Mouse (Mus musculus): ENCODE results near the gene Mpp5. TPM values are rescaled to one million over a fixed set of nuclear protein-coding genes. Genes with fewer than 3 reads are reported as not detected.

Mpp5 gene
- polyA plus RNA-seq, 1 experiment from 2014 or later: 16.0 TPM

- no peak for ATAC-seq
- no peak overlapping the region for H3K4me3 ChIP-seq (replicated peaks; ENCODE audit: low read length)
- H3K36me3 ChIP-seq (ENCODE audit: control insufficient read depth, insufficient read depth): no peaks in the 10 kb centered on the region
Measured at GRCm38 (mm10) chr12:78801836-78802235, 53.1 kb downstream of the Mpp5 start.

GRCm38 (mm10) chr12:78814437-78814836 is 65.7 kb downstream of the Mpp5 start:
- ATAC-seq: peak; percentile 80

More at GRCm38 (mm10) chr12:78801836-78802235, 53.1 kb downstream of the Mpp5 start:
- Histone ChIP-seq H3K9me3 (ENCODE audit: control insufficient read depth, low read length) (no peaks in the 10 kb centered on the region), H3K27ac (ENCODE audit: low read length) (no peak overlapping the region), H3K4me1 (replicated peaks; ENCODE audit: control insufficient read depth, insufficient read depth, low read length) (no peaks in the 10 kb centered on the region), H3K9ac (replicated peaks; ENCODE audit: low read depth, low read length) (no peak overlapping the region), H3K27me3 (replicated peaks; ENCODE audit: control insufficient read depth, insufficient read depth, low read length) (no peaks in the 10 kb centered on the region), H3K4me2 (ENCODE audit: low read length) (no peak overlapping the region)

GRCm38 (mm10) chr12:78834496-78834895 is 85.8 kb downstream of the Mpp5 start:
- 92% methylated on average over 2 of the region's 2 CpGs for WGBS
- Histone ChIP-seq H3K9ac (replicated peaks; ENCODE audit: low read depth, low read length) (no peak overlapping the region), H3K36me3 (ENCODE audit: control insufficient read depth, insufficient read depth) (peaks cover 13% of the 10 kb centered on the region; the same call in 1 of the 2 replicates), H3K4me2 (ENCODE audit: low read length) (no peak overlapping the region), H3K27ac (ENCODE audit: low read length) (no peak overlapping the region), H3K9me3 (ENCODE audit: control insufficient read depth, low read length) (no peaks in the 10 kb centered on the region), H3K4me3 (replicated peaks; ENCODE audit: low read length) (no peak overlapping the region), H3K27me3 (replicated peaks; ENCODE audit: control insufficient read depth, insufficient read depth, low read length) (no peaks in the 10 kb centered on the region), H3K4me1 (replicated peaks; ENCODE audit: control insufficient read depth, insufficient read depth, low read length) (no peaks in the 10 kb centered on the region)
- no peak for ATAC-seq

More at GRCm38 (mm10) chr12:78814437-78814836, 65.7 kb downstream of the Mpp5 start:
- Histone ChIP-seq H3K4me3 (replicated peaks; ENCODE audit: low read length) (no peak overlapping the region), H3K27me3 (replicated peaks; ENCODE audit: control insufficient read depth, insufficient read depth, low read length) (no peaks in the 10 kb centered on the region), H3K9ac (replicated peaks; ENCODE audit: low read depth, low read length) (no peak overlapping the region), H3K27ac (ENCODE audit: low read length) (no peak overlapping the region), H3K9me3 (ENCODE audit: control insufficient read depth, low read length) (no peaks in the 10 kb centered on the region), H3K36me3 (ENCODE audit: control insufficient read depth, insufficient read depth) (no peaks in the 10 kb centered on the region), H3K4me2 (ENCODE audit: low read length) (no peak overlapping the region), H3K4me1 (replicated peaks; ENCODE audit: control insufficient read depth, insufficient read depth, low read length) (no peaks in the 10 kb centered on the region)

- Histone ChIP-seq H3K9ac (replicated peaks; ENCODE audit: low read depth, low read length) (no peak overlapping the region), H3K4me2 (ENCODE audit: low read length) (no peak overlapping the region), H3K4me1 (replicated peaks; ENCODE audit: control insufficient read depth, insufficient read depth, low read length) (no peaks in the 10 kb centered on the region), H3K27me3 (replicated peaks; ENCODE audit: control insufficient read depth, insufficient read depth, low read length) (no peaks in the 10 kb centered on the region), H3K9me3 (ENCODE audit: control insufficient read depth, low read length) (no peaks in the 10 kb centered on the region), H3K36me3 (ENCODE audit: control insufficient read depth, insufficient read depth) (peaks cover 13% of the 10 kb centered on the region), H3K27ac (ENCODE audit: low read length) (no peak overlapping the region), H3K4me3 (replicated peaks; ENCODE audit: low read length) (no peak overlapping the region)
- ATAC-seq: no peak
- 82% methylated on average over 4 of the region's 4 CpGs for WGBS
Measured at GRCm38 (mm10) chr12:78839906-78840305, 91.2 kb downstream of the Mpp5 start.

GRCm38 (mm10) chr12:78842429-78842828 is 93.7 kb downstream of the Mpp5 start:
- Histone ChIP-seq H3K4me3 (replicated peaks; ENCODE audit: low read length) (no peak overlapping the region), H3K4me2 (ENCODE audit: low read length) (no peak overlapping the region), H3K27ac (ENCODE audit: low read length) (no peak overlapping the region), H3K4me1 (replicated peaks; ENCODE audit: control insufficient read depth, insufficient read depth, low read length) (no peaks in the 10 kb centered on the region), H3K27me3 (replicated peaks; ENCODE audit: control insufficient read depth, insufficient read depth, low read length) (no peaks in the 10 kb centered on the region), H3K36me3 (ENCODE audit: control insufficient read depth, insufficient read depth) (peaks cover 11% of the 10 kb centered on the region), H3K9ac (replicated peaks; ENCODE audit: low read depth, low read length) (no peak overlapping the region), H3K9me3 (ENCODE audit: control insufficient read depth, low read length) (no peaks in the 10 kb centered on the region)
- WGBS: 97% methylated on average over 1 of the region's 1 CpGs
- ATAC-seq: no peak

- Histone ChIP-seq H3K4me2 (ENCODE audit: low read length) (no peak overlapping the region), H3K9ac (replicated peaks; ENCODE audit: low read depth, low read length) (no peak overlapping the region), H3K27me3 (replicated peaks; ENCODE audit: control insufficient read depth, insufficient read depth, low read length) (no peaks in the 10 kb centered on the region), H3K4me1 (replicated peaks; ENCODE audit: control insufficient read depth, insufficient read depth, low read length) (no peaks in the 10 kb centered on the region), H3K36me3 (ENCODE audit: control insufficient read depth, insufficient read depth) (peaks cover 17% of the 10 kb centered on the region), H3K9me3 (ENCODE audit: control insufficient read depth, low read length) (no peaks in the 10 kb centered on the region), H3K4me3 (replicated peaks; ENCODE audit: low read length) (no peak overlapping the region), H3K27ac (ENCODE audit: low read length) (no peak overlapping the region)
- WGBS: 96% methylated on average over 4 of the region's 4 CpGs
- no peak for ATAC-seq
Measured at GRCm38 (mm10) chr12:78848246-78848645, 99.5 kb downstream of the Mpp5 start.

- Histone ChIP-seq H3K4me1 (replicated peaks; ENCODE audit: control insufficient read depth, insufficient read depth, low read length) (peaks cover 30% of the 10 kb centered on the region), H3K27ac (ENCODE audit: low read length) (peak overlapping the region; percentile 72), H3K36me3 (ENCODE audit: control insufficient read depth, insufficient read depth) (peaks cover 4% of the 10 kb centered on the region; the same call in 1 of the 2 replicates), H3K4me3 (replicated peaks; ENCODE audit: low read length) (peak overlapping the region; percentile 99), H3K9ac (replicated peaks; ENCODE audit: low read depth, low read length) (peak overlapping the region; percentile 70), H3K4me2 (ENCODE audit: low read length) (peak overlapping the region; percentile 96), H3K27me3 (replicated peaks; ENCODE audit: control insufficient read depth, insufficient read depth, low read length) (no peaks in the 10 kb centered on the region), H3K9me3 (ENCODE audit: control insufficient read depth, low read length) (no peaks in the 10 kb centered on the region)
- WGBS: under 1% methylated on average over 30 of the region's 30 CpGs
- peak; percentile 39 for ATAC-seq
Measured at GRCm38 (mm10) chr12:78860921-78861495, 112.3 kb downstream of the Mpp5 start.

- Histone ChIP-seq H3K36me3 (ENCODE audit: control insufficient read depth, insufficient read depth) (no peaks in the 10 kb centered on the region), H3K27ac (ENCODE audit: low read length) (peak within 1 kb of the TSS; percentile 79), H3K9me3 (ENCODE audit: control insufficient read depth, low read length) (no peaks in the 10 kb centered on the region), H3K4me3 (replicated peaks; ENCODE audit: low read length) (peak within 1 kb of the TSS; percentile 99), H3K4me2 (ENCODE audit: low read length) (peak within 1 kb of the TSS; percentile 96), H3K27me3 (replicated peaks; ENCODE audit: control insufficient read depth, insufficient read depth, low read length) (no peaks in the 10 kb centered on the region), H3K4me1 (replicated peaks; ENCODE audit: control insufficient read depth, insufficient read depth, low read length) (peaks cover 30% of the 10 kb centered on the region), H3K9ac (replicated peaks; ENCODE audit: low read depth, low read length) (peak within 1 kb of the TSS; percentile 77)
- peak; percentile 100 for ATAC-seq
- under 1% methylated on average over 54 of the region's 55 CpGs for WGBS
Measured at GRCm38 (mm10) chr12:78861496-78862253, 113.0 kb downstream of the Mpp5 start, which contains the start of the genes Atp6v1d and Eif2s1. Atp6v1d (minus strand) TSS chr12:78861638. Eif2s1 (plus strand) TSS chr12:78861819.

- H3K36me3 ChIP-seq (ENCODE audit: control insufficient read depth, insufficient read depth): no peaks in the 10 kb centered on the region
- no peaks in the 10 kb centered on the region for H3K27me3 ChIP-seq (replicated peaks; ENCODE audit: control insufficient read depth, insufficient read depth, low read length)
- WGBS: under 1% methylated on average over 22 of the region's 22 CpGs
- peak overlapping the region; percentile 79 for H3K27ac ChIP-seq (ENCODE audit: low read length)
- H3K9me3 ChIP-seq (ENCODE audit: control insufficient read depth, low read length): no peaks in the 10 kb centered on the region
- peak overlapping the region; percentile 77 for H3K9ac ChIP-seq (replicated peaks; ENCODE audit: low read depth, low read length)
- peak overlapping the region; percentile 99 for H3K4me3 ChIP-seq (replicated peaks; ENCODE audit: low read length)
- H3K4me2 ChIP-seq (ENCODE audit: low read length): peak overlapping the region; percentile 71
- peaks cover 30% of the 10 kb centered on the region for H3K4me1 ChIP-seq (replicated peaks; ENCODE audit: control insufficient read depth, insufficient read depth, low read length)
- no peak for ATAC-seq
Measured at GRCm38 (mm10) chr12:78862254-78862730, 113.6 kb downstream of the Mpp5 start.
